Mouse (Mus musculus): ENCODE results near the gene Aldoc.

DNA sequence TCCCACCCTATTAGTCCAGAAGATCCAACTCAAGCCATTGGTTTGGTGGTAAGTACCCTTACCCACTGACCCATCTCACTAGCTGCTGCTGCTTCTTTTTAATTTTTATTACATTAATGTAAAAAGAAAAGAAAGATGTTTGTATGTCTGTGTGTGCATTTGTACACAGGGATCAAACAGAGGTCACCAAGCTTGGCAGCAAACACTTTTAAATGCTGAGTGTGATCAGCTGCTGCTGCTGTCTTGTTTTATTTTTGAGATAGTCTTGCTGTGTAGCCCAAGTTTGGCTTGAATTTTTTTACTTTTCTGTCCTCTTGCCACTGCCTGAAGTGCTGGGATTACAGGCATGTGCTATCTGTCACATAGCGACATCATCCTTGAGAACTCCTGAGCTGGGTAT is 47.2 kb upstream of the Aldoc start:
- TF ChIP-seq EP300 (IDR thresholded peaks at IDR 0.05; ENCODE audit: insufficient read depth, low read depth, low read length), result no peak
- TF ChIP-seq POLR2A (IDR thresholded peaks at IDR 0.05; ENCODE audit: insufficient read depth, low read length), result no peak
- no peak for TF ChIP-seq CTCF (IDR thresholded peaks at IDR 0.05; ENCODE audit: low read depth, low read length)
